ENCODE assay signal across 8 mouse cellular contexts in genomic region chr12:100520077-100520793, GRCm38 (mm10). TPM values are rescaled to one million over a fixed set of nuclear protein-coding genes. Genes with fewer than 3 reads are reported as not detected.
A peak's percentile ranks its signal among the peaks of the same experiment; 100 is the strongest.
DNase-seq lines count a peak whose midpoint lies in the region; ATAC-seq and TF ChIP-seq lines count a peak whose summit lies in the region.

No protein-coding gene starts in this region.

- peak in 1 of 2 experiments; percentile 26 for DNase-seq in spleen, adult 2 months (ENCODE audit: low read depth in 1 of 2, low spot score in 2 of 2)
- no peak for DNase-seq in spleen, adult 12 weeks (ENCODE audit: low spot score)
- peak; percentile 56 for DNase-seq in embryo, embryonic 10.5 days (ENCODE audit: low spot score)
- DNase-seq in heart, adult 2 months = peak; percentile 79 to 80
- peak; percentile 55 for DNase-seq in kidney, adult 11 months
- no peak for DNase-seq in liver, embryonic 13.5 days
- peak; percentile 33 to 44 for DNase-seq in natural killer cell, adult 2 months (ENCODE audit: low spot score in 2 of 2)
- peak; percentile 76 for DNase-seq in testis, postnatal 10 days (ENCODE audit: low spot score)

- peak overlapping the region; percentile 82 for H3K4me2 ChIP-seq in liver, embryonic 13.5 days

- H3K9ac ChIP-seq in heart, adult 2 months (ENCODE audit: low read depth, low read length) = peak overlapping the region; percentile 99
- peak overlapping the region; percentile 77 for H3K9ac ChIP-seq in liver, embryonic 13.5 days

- peaks cover 10% of the 10 kb centered on the region for H3K79me2 ChIP-seq in heart, adult 2 months (replicated peaks; ENCODE audit: control insufficient read depth, insufficient read depth, low read length)

- peak overlapping the region; percentile 48; the same call in 1 of the 2 replicates for H3K27ac ChIP-seq in spleen, adult 2 months (ENCODE audit: insufficient read depth, low read length)
- H3K27ac ChIP-seq in heart, adult 2 months = peak overlapping the region; percentile 94
- H3K27ac ChIP-seq in liver, embryonic 13.5 days = no peak overlapping the region; the same call in 1 of the 2 replicates

- no peak for TF ChIP-seq EP300 in heart, adult 2 months (IDR thresholded peaks at IDR 0.05; ENCODE audit: insufficient read depth, low read depth, low read length)

- TF ChIP-seq POLR2A in spleen, adult 2 months (IDR thresholded peaks at IDR 0.05; ENCODE audit: low read depth, low read length) = no peak
- no peak for TF ChIP-seq POLR2A in heart, adult 2 months (IDR thresholded peaks at IDR 0.05; ENCODE audit: insufficient read depth, low read depth, low read length)

- intact Hi-C loops in heart, adult 2 months (cut with DNase I) = loop anchor here (5.0 kb wide), 2 partner anchors 57 to 333 kb away; no protein-coding TSS in a partner anchor

- 2% methylated on average over 76 of the region's 76 CpGs for WGBS in spleen, adult 2 months
- 2% methylated on average over 75 of the region's 76 CpGs for WGBS in heart, adult 2 months
- WGBS in liver, embryonic 13.5 days (ENCODE audit: insufficient replicate concordance) = 0% methylated on average over 46 of the region's 76 CpGs

- H3K36me3 ChIP-seq in spleen, adult 2 months (ENCODE audit: control insufficient read depth, insufficient read depth, low read length) = no peaks in the 10 kb centered on the region
- H3K36me3 ChIP-seq in heart, adult 2 months (ENCODE audit: control insufficient read depth, insufficient read depth, low read length) = no peaks in the 10 kb centered on the region
- H3K36me3 ChIP-seq in liver, embryonic 13.5 days = no peaks in the 10 kb centered on the region

- peaks cover 9% of the 10 kb centered on the region; the same call in 1 of the 2 replicates for H3K4me1 ChIP-seq in spleen, adult 2 months (ENCODE audit: control insufficient read depth, insufficient read depth, insufficient read length)
- H3K4me1 ChIP-seq in heart, adult 2 months (ENCODE audit: control insufficient read depth, insufficient read depth, low read length) = peaks cover 21% of the 10 kb centered on the region
- H3K4me1 ChIP-seq in liver, embryonic 13.5 days (replicated peaks) = peaks cover 37% of the 10 kb centered on the region

- H3K9me3 ChIP-seq in liver, embryonic 13.5 days (replicated peaks) = no peaks in the 10 kb centered on the region

- TF ChIP-seq CTCF in spleen, adult 2 months (IDR thresholded peaks at IDR 0.05; ENCODE audit: extremely low read depth, insufficient read depth, insufficient read length, insufficient replicate concordance) = no peak
- TF ChIP-seq CTCF in heart, adult 2 months (IDR thresholded peaks at IDR 0.05) = no peak

- peak; percentile 37 for ATAC-seq in liver, embryonic 13.5 days (ENCODE audit: low read depth)

- no peaks in the 10 kb centered on the region for H3K27me3 ChIP-seq in spleen, adult 2 months (ENCODE audit: control insufficient read depth, insufficient read depth, low read length)
- H3K27me3 ChIP-seq in heart, adult 2 months (ENCODE audit: control insufficient read depth, insufficient read depth, low read length) = no peaks in the 10 kb centered on the region
- H3K27me3 ChIP-seq in liver, embryonic 13.5 days = peaks cover 30% of the 10 kb centered on the region

- H3K4me3 ChIP-seq in spleen, adult 2 months (ENCODE audit: extremely low read depth, insufficient read depth, insufficient read length) = peak overlapping the region; percentile 81
- H3K4me3 ChIP-seq in heart, adult 2 months = peak overlapping the region; percentile 63
- H3K4me3 ChIP-seq in liver, embryonic 13.5 days (replicated peaks) = peak overlapping the region; percentile 68

RNA-seq across cellular contexts. Expression of gene Ttc7b, which starts 0.4 kb away (rescaled TPM):
- polyA plus RNA-seq in spleen, adult 2 months (2012; rRNA removed) = 20.4 and 24.4 TPM in 2 replicates
- 10 to 100 TPM; 71.6 to 82.0 TPM for total RNA-seq in heart, adult 2 months (2021)
- 84.4 and 113 TPM in 2 replicates for polyA plus RNA-seq in heart, adult 2 months (2012; rRNA removed)
- polyA plus RNA-seq in liver, embryonic 13.5 days (2015; fragmentation: Nextera tagmentation; extraction: Ambion mirVana) = 1.1 and 1.2 TPM in 2 replicates

Comparison
In these comparisons a context has a peak if more than half of its experiments do, and no peak if none do; other contexts are left out.
1. DNase-seq: peak in embryo, embryonic 10.5 days (single experiment), heart, adult 2 months (2 of 2), kidney, adult 11 months (single experiment), natural killer cell, adult 2 months (2 of 2) and testis, postnatal 10 days (single experiment); none in spleen, adult 12 weeks (single experiment) and liver, embryonic 13.5 days (single experiment).
2. Peak in every context shown above with its lines, with median percentiles within 50 percentile points of each other: H3K4me3 ChIP-seq.